Mouse (Mus musculus) cerebellum, postnatal 25 days (tissue): Measurements from ENCODE around the gene Pfkfb4.

ENCODE experiments used
- DNase-seq, 2 experiments: peaks; one replicate each; pipeline ENCODE4 v3.0.0; 2021; ENCODE audit warnings: mixed read lengths in 2 of 2

Gene Pfkfb4

GRCm38 (mm10) chr9:109038086-109038895 is 46.7 kb downstream of the Pfkfb4 start, which contains the start of gene Shisa5:
Gene Shisa5, plus strand, starts transcription at chr9:109038565.
- peak; percentile 50 to 76 for DNase-seq

GRCm38 (mm10) chr9:109038901-109039364 is 47.4 kb downstream of the Pfkfb4 start:
- peak; percentile 72 to 82 for DNase-seq

DNA sequence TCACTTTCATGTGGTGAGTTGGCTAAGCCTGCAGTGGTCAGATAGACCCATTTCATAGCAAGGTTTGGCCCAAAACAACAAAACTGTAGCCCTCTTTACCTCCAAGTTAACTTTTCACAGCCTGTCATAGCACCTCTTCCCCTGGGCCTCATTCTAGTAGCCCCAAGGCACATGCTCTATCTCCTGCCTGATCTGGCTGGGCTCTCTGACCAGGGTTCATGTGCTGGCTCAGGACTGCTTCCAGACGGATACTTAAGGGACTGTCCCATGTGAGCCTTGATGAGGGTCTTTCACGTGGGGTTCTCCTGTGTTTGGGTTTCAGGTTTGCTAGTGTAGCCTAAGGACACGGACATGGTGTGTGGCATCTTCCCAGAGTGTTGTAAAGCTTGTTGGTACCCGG is 48.1 kb downstream of the Pfkfb4 start:
- no peak for DNase-seq

- peak in 1 of 2 experiments; percentile 11 for DNase-seq
Observed at GRCm38 (mm10) chr9:109040216-109040615, 48.6 kb downstream of the Pfkfb4 start.

DNA sequence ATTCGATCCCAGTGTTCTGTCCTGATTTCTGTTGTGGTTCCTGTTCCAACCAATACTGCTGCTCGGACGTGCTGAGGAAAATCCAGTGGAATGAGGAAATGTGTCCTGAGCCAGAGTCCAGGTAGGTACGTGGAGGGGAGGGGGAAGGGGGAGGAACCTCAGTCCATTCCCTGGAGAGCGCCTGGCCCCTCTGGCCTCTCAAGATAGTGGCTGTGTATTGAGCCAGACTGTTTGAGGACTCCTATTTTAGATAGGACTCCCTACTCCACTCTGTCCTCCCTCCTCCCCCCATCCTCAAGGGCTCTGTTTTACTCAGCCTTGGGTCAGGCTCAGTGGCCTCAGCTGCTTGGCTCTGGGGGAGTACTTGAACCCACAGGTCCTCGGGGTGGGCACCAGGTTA is 49.3 kb downstream of the Pfkfb4 start:
- DNase-seq: no peak

DNA sequence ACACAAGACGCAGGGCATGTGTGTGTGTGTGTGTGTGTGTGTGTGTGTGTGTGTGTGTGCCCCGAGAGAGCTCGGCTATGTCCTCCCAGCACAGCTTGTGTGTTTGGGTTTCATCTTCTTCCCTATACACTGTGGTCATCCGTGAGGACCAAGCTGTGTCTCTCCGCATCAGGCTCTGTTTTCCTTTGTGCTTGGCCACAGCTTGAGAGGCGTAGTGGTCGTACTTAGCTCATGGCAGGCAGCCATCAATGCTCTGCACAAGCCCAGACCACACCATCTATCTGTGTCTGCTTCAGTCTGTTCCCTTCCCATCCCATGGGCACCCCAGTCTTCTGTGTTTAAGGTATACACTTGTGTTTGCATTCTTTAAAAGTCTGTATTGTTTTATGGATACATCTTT is 49.8 kb downstream of the Pfkfb4 start:
- DNase-seq: no peak

DNA sequence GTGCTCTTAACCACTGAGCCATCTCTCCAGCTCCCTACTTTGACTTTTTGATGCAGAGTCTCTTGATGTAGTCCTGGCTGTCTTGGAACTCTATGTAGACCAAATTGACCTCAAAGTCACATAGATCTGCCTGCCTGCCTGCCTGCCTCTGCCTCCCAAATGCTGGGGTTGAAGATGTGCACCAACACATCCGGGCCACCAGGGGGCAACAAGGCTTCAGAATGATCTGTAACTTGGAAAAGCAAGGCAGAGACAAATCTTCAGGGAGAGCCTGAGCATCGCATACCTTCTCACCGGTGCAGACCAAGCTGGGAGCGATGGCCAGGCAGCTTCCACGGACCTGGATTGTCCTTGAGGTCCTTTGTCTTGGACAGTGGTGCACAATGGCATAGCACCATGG is 54.7 kb downstream of the Pfkfb4 start:
- DNase-seq: peak; percentile 46 to 62

DNA sequence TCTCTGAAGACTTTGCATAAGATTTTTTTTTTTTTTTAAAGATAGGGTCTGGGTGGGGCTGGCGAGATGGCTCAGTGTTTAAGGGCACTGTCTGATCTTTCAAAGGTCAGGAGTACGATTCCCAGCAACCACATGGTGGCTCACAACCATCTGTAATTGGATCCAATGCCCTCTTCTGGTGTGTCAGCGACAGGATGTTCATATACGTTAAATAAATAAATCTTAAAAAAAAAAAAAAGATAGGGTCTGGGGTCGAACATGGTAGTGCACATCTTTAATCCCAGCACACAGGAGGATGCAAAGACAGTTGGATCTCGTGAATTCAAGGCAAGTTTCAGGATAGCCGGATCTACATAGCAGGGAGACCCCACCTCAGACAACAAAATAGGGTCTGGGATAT is 57.7 kb downstream of the Pfkfb4 start:
- no peak for DNase-seq

- no peak for DNase-seq
Observed at GRCm38 (mm10) chr9:109049996-109050673, 58.6 kb downstream of the Pfkfb4 start.

GRCm38 (mm10) chr9:109050674-109050997 is 59.1 kb downstream of the Pfkfb4 start:
- no peak for DNase-seq

- no peak for DNase-seq
Observed at GRCm38 (mm10) chr9:109051011-109051501, 59.5 kb downstream of the Pfkfb4 start.

DNA sequence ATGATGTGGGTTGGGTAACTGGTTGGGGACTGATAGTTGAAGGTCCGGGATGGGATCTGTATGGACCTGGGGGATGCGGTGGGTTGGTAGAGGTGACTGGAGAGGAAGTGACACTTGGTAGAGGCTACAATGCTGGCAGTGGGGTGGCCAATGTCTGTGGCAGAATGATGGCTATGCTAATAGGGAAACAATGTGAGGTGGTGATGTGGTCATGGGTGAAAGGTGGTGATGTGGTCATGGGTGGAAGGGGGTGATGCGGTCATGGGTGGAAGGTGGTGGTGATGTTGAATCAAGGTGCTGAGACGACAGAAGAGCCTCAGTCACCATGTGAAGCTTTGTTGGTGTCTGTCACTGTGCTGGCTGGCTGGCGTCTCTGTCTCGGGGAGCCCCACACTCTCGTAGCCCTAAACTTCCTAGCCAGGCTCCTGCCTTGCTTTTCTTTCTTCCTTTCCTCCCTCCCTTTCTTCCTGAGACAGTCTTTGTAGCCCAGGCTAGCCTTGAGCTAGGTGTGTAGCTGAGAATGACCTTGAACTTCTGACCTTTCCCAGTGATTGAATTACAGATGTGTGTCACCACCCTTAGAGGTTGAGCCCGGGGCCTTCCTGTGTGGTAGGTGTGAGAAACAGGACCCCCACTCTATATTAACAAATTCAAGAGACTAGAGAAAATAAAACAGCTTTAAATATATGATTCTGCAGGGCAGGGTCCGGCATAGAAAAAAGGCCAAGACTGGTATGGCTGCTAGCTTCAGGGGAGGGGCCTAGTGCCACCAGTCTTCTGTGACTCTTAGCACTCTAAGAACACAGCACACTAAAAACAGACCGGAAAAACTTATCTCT is 60.3 kb downstream of the Pfkfb4 start:
- no peak for DNase-seq

- DNase-seq: no peak
Observed at GRCm38 (mm10) chr9:109052490-109053260, 61.1 kb downstream of the Pfkfb4 start.

GRCm38 (mm10) chr9:109053366-109053765 is 61.8 kb downstream of the Pfkfb4 start:
- DNase-seq: no peak

DNA sequence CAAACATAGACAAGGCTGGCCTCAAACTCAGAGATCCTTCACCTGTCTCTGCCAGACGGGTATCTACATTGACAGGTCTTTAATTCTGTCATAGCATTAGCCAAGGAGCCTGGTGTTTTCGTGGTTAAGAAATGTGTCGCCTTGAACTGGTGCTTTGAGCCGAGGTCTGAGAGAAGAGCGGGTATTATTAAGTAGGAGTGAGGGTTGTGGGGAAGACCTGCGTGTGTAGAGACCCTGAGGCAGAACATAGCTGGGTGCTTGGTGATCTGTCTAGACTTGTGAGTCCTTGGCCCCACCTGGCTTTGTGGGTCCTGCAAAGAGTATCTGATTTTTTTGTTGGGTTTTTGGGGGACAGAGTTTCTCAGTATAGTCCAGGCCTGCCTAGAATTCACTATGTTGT is 62.3 kb downstream of the Pfkfb4 start:
- no peak for DNase-seq

GRCm38 (mm10) chr9:109054712-109055111 is 63.1 kb downstream of the Pfkfb4 start:
- DNase-seq: peak; percentile 62 to 70

DNA sequence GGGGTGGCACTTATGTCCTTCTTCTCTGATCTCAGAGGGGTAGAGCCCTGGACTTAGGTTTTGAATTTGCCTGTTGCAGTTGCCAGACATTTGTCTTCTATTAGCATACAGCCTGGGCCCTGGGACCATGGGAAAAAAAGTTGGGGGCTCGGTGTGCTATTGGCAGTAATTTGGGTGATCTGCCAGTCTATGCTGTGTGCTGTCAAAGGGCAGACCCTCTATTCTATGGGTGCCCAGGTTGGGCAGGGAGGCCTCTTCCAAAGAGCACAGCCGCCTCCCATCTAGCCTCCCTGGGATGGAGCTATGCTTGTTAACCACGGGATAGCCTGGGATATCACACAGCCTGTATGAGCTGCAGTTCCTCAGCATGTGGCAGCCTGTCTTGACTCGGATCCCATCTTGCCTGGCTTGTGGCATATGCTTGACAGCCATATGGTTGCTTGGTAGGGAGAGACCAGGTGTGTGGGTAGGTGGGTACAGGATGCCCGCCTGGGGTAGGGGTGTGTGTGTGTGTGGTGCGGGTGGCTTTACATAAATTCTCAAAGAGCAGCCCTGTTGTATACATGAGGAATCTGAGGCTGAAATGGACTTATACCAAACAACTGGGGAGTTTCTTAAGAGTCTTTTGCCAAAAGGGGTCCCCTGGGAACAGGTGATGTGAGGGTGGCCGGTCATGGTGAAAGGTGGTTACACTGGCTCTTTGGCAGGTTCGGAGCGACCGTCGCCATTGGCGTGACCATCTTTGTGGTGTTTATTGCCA is 63.9 kb downstream of the Pfkfb4 start:
- peak in 1 of 2 experiments; percentile 29 for DNase-seq

DNA sequence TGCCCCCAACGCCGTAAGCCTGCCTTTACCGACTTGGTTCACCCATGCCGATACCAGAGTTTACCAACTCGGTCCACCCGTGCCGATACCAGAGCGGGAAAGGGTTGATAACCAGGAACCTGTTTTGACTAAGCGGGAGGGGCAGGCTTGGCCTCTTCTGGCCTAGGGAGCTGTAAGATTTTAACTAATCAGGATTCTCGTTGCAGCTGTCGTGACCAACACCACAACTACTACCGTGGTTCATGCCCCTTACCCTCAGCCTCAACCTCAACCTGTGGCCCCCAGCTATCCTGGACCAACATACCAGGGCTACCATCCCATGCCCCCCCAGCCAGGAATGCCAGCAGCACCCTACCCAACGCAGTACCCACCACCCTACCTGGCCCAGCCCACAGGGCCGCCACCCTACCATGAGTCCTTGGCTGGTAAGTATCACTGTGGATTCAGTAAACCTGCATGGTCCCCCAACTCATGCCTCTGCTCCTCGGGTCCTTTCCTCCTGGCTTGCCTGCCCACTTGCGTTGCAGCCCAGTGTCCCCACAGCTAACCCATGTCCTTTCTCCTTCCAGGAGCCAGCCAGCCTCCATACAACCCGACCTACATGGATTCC is 64.6 kb downstream of the Pfkfb4 start:
- no peak for DNase-seq

DNA sequence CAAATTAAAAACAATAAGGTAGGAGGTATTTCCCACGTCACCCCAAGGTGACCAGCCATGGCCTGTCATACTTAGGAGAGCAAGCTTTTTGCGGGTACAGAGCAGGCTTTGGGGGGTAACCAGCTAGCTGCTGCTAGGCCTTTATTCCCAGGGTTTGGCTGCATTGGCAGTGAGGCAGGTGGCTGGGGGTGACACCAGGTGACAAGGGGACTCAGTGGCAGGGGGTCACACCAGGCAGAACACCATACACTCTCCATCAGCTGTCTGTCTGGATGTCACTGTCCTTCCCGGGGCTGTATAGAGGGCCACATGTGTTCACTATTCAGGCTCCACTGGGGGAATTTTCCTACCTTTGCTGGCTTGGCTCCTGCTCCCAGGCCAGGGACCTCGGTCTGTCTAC is 65.3 kb downstream of the Pfkfb4 start:
- no peak for DNase-seq

- DNase-seq: no peak
Observed at GRCm38 (mm10) chr9:109057543-109057942, 66.0 kb downstream of the Pfkfb4 start.
